Mouse (Mus musculus): Measurements from ENCODE around the gene Cend1.

Cend1 gene

DNA sequence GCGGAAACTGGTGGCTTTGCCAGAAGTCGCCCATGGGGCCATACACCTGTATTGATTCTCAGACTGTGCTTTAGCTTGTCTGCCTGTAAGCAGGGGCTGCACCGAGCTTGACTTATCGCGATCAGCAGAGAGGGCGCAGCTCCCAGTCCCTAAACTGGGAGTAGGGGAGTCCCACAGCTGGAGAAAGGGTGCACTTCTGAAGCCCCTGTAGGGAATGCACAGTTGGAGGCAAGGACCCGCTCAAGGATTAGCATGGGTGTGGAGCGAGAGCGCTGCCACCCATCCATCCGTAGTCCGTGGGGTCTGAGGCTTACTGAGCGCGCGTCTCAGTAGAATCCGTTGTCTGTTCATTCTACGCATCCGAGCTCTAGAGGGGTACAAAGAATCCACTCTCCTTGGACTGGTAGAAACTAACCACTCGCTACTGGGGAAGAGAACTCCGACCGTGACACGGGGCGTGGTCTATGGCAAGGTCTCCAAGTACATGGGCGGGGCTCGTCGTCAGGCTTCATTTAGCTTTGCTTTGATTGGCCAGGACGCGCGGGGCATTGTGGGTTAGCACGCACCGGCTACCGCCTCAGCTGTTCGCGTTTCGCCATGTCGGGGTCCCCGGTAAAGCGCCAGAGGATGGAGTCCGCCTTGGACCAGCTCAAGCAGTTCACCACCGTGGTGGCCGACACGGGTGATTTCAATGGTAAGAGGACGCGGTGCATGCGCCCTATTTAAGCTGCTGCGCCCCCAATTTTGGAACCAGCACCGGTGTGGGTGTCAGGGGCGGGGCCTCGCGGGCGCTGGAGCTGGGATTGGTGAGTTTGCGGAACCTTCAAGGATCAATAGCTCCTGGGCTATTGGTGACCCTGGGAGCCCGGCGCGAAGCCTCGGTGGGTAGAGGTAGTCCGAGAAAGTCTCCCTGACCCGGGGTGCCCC is 37.4 kb downstream of the Cend1 start, which contains the start of gene Taldo1:
TSS of gene Taldo1 (plus strand) at position 575 of the 927 bp plus-strand sequence.
- peak; percentile 94 for ATAC-seq (ENCODE audit: low TSS enrichment)

GRCm38 (mm10) chr7:141390326-141391259 is 38.7 kb downstream of the Cend1 start:
- ATAC-seq (ENCODE audit: low TSS enrichment) = no peak

- no peak for ATAC-seq (ENCODE audit: low TSS enrichment)
Observed at GRCm38 (mm10) chr7:141388487-141389109, 40.7 kb downstream of the Cend1 start.

GRCm38 (mm10) chr7:141387807-141388486 is 41.3 kb downstream of the Cend1 start:
- ATAC-seq (ENCODE audit: low TSS enrichment) = no peak

GRCm38 (mm10) chr7:141381068-141381835 is 48.0 kb downstream of the Cend1 start:
- ATAC-seq (ENCODE audit: low TSS enrichment) = no peak

DNA sequence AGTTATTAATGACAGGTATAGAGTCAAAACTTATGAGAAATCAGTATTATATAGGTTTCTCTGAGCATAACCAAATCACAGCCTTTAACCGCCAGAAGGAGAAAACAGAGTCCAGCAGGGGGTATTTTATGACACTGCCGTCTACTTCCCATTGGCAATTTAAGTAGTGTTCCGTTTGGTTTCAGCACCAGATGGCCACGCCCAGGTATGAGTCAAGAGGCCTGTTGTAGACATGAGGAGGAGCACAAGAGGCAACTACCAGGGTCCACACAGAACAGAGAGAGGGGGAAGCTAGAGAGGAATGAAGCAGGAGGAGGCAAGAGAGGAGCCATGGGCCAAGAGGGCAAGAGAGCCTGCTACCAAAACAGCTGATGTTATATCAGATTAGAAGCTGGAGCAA is 49.7 kb downstream of the Cend1 start:
- no peak for ATAC-seq (ENCODE audit: low TSS enrichment)

All from frontal cortex, adult (tissue).